Mouse (Mus musculus) heart, embryonic 13.5 days (tissue): ENCODE measurements around the gene Mroh2a. TPM values are rescaled to one million over a fixed set of nuclear protein-coding genes. Genes with fewer than 3 reads are reported as not detected.

Source experiments
- ATAC-seq: fragments of 200-750 bp; cut with Nextera tagmentation; 2 replicates; pipeline ENCODE4 v1.8.0; 2017; ENCODE audit warnings: moderate TSS enrichment; ENCODE audit not compliant: insufficient number of reproducible peaks, low FRiP score, low TSS enrichment; ENCODE audit errors: extremely low read depth
- H3K27ac ChIP-seq: fragments of 300-500 bp; sonication (generic); replicated peaks from 2 replicates; pipeline ENCODE4 v1.5.1; 2015; ENCODE audit warnings: moderate library complexity, mild to moderate bottlenecking, inconsistent platforms
- H3K27me3 ChIP-seq: fragments of 300-500 bp; sonication (generic); replicated peaks from 2 replicates; pipeline ENCODE4 v1.6.1; 2015; ENCODE audit warnings: mild to moderate bottlenecking, inconsistent platforms
- H3K36me3 ChIP-seq: fragments of 300-500 bp; sonication (generic); 2 replicates; pipeline ENCODE4 v1.6.1; 2015; ENCODE audit warnings: mild to moderate bottlenecking, inconsistent platforms
- H3K4me1 ChIP-seq: fragments of 300-500 bp; sonication (generic); 2 replicates; pipeline ENCODE4 v1.6.1; 2015; ENCODE audit warnings: inconsistent platforms
- H3K4me2 ChIP-seq: fragments of 300-500 bp; sonication (generic); 2 replicates; pipeline ENCODE4 v1.6.1; 2015; ENCODE audit warnings: inconsistent platforms, mild to moderate bottlenecking, moderate library complexity
- H3K4me3 ChIP-seq: fragments of 300-500 bp; sonication (generic); 2 replicates; pipeline ENCODE4 v1.5.1; 2015; ENCODE audit warnings: moderate library complexity, mild to moderate bottlenecking, inconsistent platforms
- H3K9ac ChIP-seq: fragments of 300-500 bp; sonication (generic); 2 replicates; pipeline ENCODE4 v1.6.1; 2015; ENCODE audit warnings: inconsistent platforms, mild to moderate bottlenecking, moderate library complexity
- H3K9me3 ChIP-seq: fragments of 300-500 bp; sonication (generic); 2 replicates; pipeline ENCODE4 v1.6.1; 2016; ENCODE audit warnings: inconsistent platforms
- WGBS: fragments of 180-500 bp; shearing (Covaris S2); methylation state at CpG from one replicate; pipeline ENCODE4 v1.1.7; 2015; ENCODE audit warnings: mixed read lengths; 5-methylcytosine and 5-hydroxymethylcytosine counted together
- polyA plus RNA-seq: library from polyadenylated mRNA; unstranded; fragments of >200 nt; fragmentation: Nextera tagmentation; extraction: Ambion mirVana; gene quantifications from 2 replicates; pipeline ENCODE4 v1.2.1, GENCODE M21; 2015

The Mroh2a gene
- polyA plus RNA-seq, 1 experiment from 2014 or later: 0.33 TPM

- no peak for ATAC-seq
- WGBS: 73% methylated on average over 4 of the region's 4 CpGs
- no peak overlapping the region for H3K4me2 ChIP-seq
These were observed 35.5 kb downstream of the Mroh2a start for GRCm38 (mm10) chr1:88262255-88262654.

DNA sequence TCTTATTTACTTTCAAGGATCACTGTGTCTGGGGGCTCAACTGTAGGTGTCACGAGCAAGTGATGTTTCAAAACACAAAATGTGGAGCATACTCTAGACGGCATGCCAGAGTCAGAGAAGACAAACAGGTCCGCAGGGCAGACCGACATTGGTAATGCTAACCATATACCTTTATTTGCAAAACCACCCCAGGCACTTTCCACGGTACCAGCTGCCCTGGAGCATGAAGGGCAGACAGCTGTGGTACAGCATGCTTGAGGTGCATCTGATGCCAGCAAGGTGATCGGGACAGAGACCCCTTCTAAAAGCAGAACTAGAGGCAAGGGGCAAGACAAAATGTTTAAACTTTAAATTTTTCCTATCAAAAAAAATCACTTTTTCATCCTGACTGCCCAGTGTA is 36.2 kb downstream of the Mroh2a start:
- no peaks in the 10 kb centered on the region for H3K9me3 ChIP-seq
- H3K4me3 ChIP-seq: no peak overlapping the region
- 74% methylated on average over 6 of the region's 6 CpGs for WGBS
- H3K9ac ChIP-seq: no peak overlapping the region
- no peak overlapping the region for H3K4me2 ChIP-seq
- H3K4me1 ChIP-seq: peaks cover 43% of the 10 kb centered on the region
- ATAC-seq: no peak
- H3K36me3 ChIP-seq: peaks cover 87% of the 10 kb centered on the region
- H3K27ac ChIP-seq: no peak overlapping the region
- no peaks in the 10 kb centered on the region for H3K27me3 ChIP-seq

More at GRCm38 (mm10) chr1:88262255-88262654, 35.5 kb downstream of the Mroh2a start:
- Histone ChIP-seq H3K4me3 (no peak overlapping the region), H3K27ac (no peak overlapping the region), H3K36me3 (peaks cover 80% of the 10 kb centered on the region), H3K4me1 (peaks cover 43% of the 10 kb centered on the region), H3K9me3 (peaks cover 4% of the 10 kb centered on the region), H3K27me3 (no peaks in the 10 kb centered on the region), H3K9ac (peak overlapping the region; percentile 0; the same call in 1 of the 2 replicates)

DNA sequence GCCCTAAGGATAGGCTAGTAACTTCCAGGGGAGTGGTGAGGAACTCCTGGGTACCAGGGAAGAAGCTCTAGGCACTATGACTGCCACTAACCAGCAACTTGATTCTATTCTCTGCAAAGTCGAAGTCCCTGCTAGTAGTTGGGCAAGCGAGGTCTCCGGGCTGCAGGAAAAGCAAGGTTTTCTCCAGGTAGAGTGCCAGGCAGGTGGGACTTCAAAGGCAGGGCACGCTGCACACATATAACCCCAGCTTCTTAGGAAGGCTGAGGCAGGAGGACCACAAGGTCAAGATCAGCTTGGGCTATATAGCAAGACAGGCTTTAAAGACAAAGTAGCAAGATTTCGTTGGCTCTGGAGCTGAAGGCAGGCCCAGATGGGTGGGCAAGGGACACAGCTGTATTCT is 37.0 kb downstream of the Mroh2a start:
- no peak overlapping the region for H3K27ac ChIP-seq
- H3K27me3 ChIP-seq: no peaks in the 10 kb centered on the region
- peaks cover 42% of the 10 kb centered on the region for H3K4me1 ChIP-seq
- no peak overlapping the region for H3K4me2 ChIP-seq
- no peak for ATAC-seq
- WGBS: 90% methylated on average over 5 of the region's 5 CpGs
- H3K4me3 ChIP-seq: no peak overlapping the region
- no peak overlapping the region for H3K9ac ChIP-seq
- H3K36me3 ChIP-seq: peaks cover 95% of the 10 kb centered on the region
- H3K9me3 ChIP-seq: no peaks in the 10 kb centered on the region

- no peak overlapping the region for H3K9ac ChIP-seq
- H3K4me1 ChIP-seq: peaks cover 36% of the 10 kb centered on the region
- no peaks in the 10 kb centered on the region for H3K27me3 ChIP-seq
- ATAC-seq: no peak
- H3K9me3 ChIP-seq: no peaks in the 10 kb centered on the region
- no peak overlapping the region for H3K4me3 ChIP-seq
- no peak overlapping the region for H3K27ac ChIP-seq
- peaks cover 100% of the 10 kb centered on the region for H3K36me3 ChIP-seq
- H3K4me2 ChIP-seq: no peak overlapping the region
- WGBS: 77% methylated on average over 7 of the region's 7 CpGs
These were observed 37.6 kb downstream of the Mroh2a start for GRCm38 (mm10) chr1:88264237-88264868.

DNA sequence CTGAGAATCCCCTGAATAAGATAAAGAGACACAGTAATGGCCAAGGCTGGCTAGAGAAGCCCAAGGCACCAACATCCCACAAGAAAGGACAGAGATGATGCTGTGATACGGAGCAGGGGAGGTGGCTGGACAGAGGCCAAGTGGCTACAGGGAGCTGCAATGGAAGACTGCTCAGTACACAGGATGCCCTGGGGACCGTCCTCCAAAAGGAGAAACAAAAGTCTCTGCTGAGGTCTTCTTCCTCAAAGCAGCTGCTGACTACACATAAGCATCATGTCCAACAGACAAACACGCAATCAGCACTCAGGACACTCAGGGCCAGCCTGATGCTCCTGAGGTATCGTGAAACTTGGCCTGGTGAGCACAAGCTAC is 38.1 kb downstream of the Mroh2a start:
- no peak overlapping the region for H3K4me3 ChIP-seq
- H3K27me3 ChIP-seq: no peaks in the 10 kb centered on the region
- no peak overlapping the region for H3K9ac ChIP-seq
- no peak overlapping the region for H3K27ac ChIP-seq
- peaks cover 31% of the 10 kb centered on the region for H3K4me1 ChIP-seq
- WGBS: 69% methylated on average over 4 of the region's 4 CpGs
- peaks cover 100% of the 10 kb centered on the region for H3K36me3 ChIP-seq
- no peaks in the 10 kb centered on the region for H3K9me3 ChIP-seq
- no peak for ATAC-seq
- no peak overlapping the region for H3K4me2 ChIP-seq

DNA sequence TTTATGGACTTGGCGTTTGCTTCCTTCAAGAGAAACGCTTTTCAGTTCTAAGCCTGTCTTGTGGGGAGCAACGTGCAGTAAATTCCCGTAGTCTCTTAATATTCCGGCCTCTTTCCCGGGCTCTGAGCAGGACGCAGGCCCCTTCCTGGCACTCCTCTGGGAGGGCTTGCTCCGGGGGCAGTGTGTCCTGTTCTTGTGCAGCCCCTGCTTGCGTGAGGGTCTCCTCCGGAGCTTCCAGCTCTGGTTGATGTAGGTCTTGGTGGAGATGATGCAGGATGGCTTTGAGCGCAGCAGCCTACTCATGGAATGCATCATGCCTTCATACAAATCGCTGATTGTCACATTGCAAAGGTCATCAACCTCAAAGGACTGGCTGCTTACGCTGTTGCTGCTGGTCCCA is 39.3 kb downstream of the Mroh2a start:
- H3K36me3 ChIP-seq: peaks cover 91% of the 10 kb centered on the region
- H3K27me3 ChIP-seq: no peaks in the 10 kb centered on the region
- no peak overlapping the region for H3K4me3 ChIP-seq
- H3K4me2 ChIP-seq: no peak overlapping the region
- no peak for ATAC-seq
- H3K9ac ChIP-seq: no peak overlapping the region
- H3K4me1 ChIP-seq: peaks cover 26% of the 10 kb centered on the region
- no peak overlapping the region for H3K27ac ChIP-seq
- WGBS: 86% methylated on average over 13 of the region's 13 CpGs
- H3K9me3 ChIP-seq: no peaks in the 10 kb centered on the region

DNA sequence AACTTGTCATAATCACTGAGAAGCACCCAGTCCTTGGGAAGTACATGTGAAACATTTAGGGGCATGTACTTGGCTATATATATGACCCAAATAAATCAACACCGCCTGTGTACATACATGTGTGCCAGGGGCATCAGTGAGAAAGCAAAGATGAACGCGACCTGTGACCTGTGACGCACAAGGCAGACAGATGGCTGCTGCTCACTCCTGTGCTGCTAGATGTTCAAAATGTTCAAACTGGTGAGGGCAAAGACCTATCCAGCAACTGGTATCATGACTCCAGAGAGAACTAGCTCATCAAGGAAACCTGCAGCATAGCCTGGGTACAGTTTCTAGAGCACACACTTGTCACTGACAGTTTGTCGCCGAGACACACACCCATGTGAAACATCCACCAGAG is 40.7 kb downstream of the Mroh2a start:
- Histone ChIP-seq H3K27ac (no peak overlapping the region), H3K27me3 (no peaks in the 10 kb centered on the region), H3K9ac (no peak overlapping the region), H3K4me1 (peaks cover 17% of the 10 kb centered on the region), H3K9me3 (no peaks in the 10 kb centered on the region), H3K4me3 (no peak overlapping the region), H3K4me2 (no peak overlapping the region), H3K36me3 (peaks cover 91% of the 10 kb centered on the region)
- ATAC-seq: no peak
- 91% methylated on average over 6 of the region's 6 CpGs for WGBS

GRCm38 (mm10) chr1:88268070-88268469 is 41.3 kb downstream of the Mroh2a start:
- Histone ChIP-seq H3K36me3 (peaks cover 91% of the 10 kb centered on the region), H3K4me2 (no peak overlapping the region), H3K27ac (no peak overlapping the region), H3K9me3 (no peaks in the 10 kb centered on the region), H3K4me3 (no peak overlapping the region), H3K4me1 (peaks cover 13% of the 10 kb centered on the region), H3K9ac (no peak overlapping the region), H3K27me3 (no peaks in the 10 kb centered on the region)
- ATAC-seq: no peak
- 83% methylated on average over 6 of the region's 6 CpGs for WGBS

- Histone ChIP-seq H3K27ac (no peak overlapping the region), H3K27me3 (no peaks in the 10 kb centered on the region), H3K4me2 (no peak overlapping the region), H3K36me3 (peaks cover 91% of the 10 kb centered on the region), H3K4me1 (peaks cover 15% of the 10 kb centered on the region), H3K9me3 (no peaks in the 10 kb centered on the region), H3K9ac (no peak overlapping the region), H3K4me3 (no peak overlapping the region)
- no peak for ATAC-seq
- whole genome bisulfite sequencing: 86% methylated on average over 12 of the region's 12 CpGs
These were observed 42.9 kb downstream of the Mroh2a start for GRCm38 (mm10) chr1:88269539-88270309.

- Histone ChIP-seq H3K9me3 (no peaks in the 10 kb centered on the region), H3K27ac (no peak overlapping the region), H3K9ac (no peak overlapping the region), H3K4me1 (peaks cover 30% of the 10 kb centered on the region), H3K4me3 (no peak overlapping the region), H3K27me3 (no peaks in the 10 kb centered on the region), H3K4me2 (no peak overlapping the region), H3K36me3 (peaks cover 72% of the 10 kb centered on the region)
- no peak for ATAC-seq
- WGBS: 59% methylated on average over 4 of the region's 4 CpGs
These were observed 46.1 kb downstream of the Mroh2a start for GRCm38 (mm10) chr1:88272851-88273250.

DNA sequence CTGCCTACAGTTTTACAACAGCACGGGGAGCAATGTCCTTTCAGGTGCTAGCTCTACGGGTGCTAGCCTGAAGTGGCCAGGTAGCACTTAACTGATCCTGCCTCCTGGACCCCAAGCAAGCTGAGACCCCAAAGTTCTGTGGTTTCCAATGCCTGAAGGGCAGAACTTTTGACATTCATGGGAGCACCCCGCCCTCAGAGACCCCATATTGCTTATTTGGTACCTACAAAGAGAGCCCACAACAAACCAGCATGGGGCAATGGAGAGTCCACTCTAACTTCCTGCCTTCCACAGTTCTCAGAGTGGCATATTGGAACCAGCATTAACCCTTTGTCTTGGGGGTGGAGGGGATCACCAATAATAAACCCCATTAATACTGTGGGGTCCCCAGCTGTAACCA is 46.5 kb downstream of the Mroh2a start:
- 90% methylated on average over 3 of the region's 3 CpGs for WGBS
- no peaks in the 10 kb centered on the region for H3K27me3 ChIP-seq
- no peak overlapping the region for H3K4me2 ChIP-seq
- no peak overlapping the region for H3K4me3 ChIP-seq
- H3K9me3 ChIP-seq: no peaks in the 10 kb centered on the region
- peaks cover 34% of the 10 kb centered on the region for H3K4me1 ChIP-seq
- no peak overlapping the region for H3K27ac ChIP-seq
- peaks cover 68% of the 10 kb centered on the region for H3K36me3 ChIP-seq
- ATAC-seq: no peak
- no peak overlapping the region for H3K9ac ChIP-seq

- H3K36me3 ChIP-seq: peaks cover 62% of the 10 kb centered on the region
- no peaks in the 10 kb centered on the region for H3K27me3 ChIP-seq
- H3K4me2 ChIP-seq: no peak overlapping the region
- peaks cover 34% of the 10 kb centered on the region for H3K4me1 ChIP-seq
- no peak for ATAC-seq
- no peak overlapping the region for H3K9ac ChIP-seq
- H3K9me3 ChIP-seq: no peaks in the 10 kb centered on the region
- 77% methylated on average over 4 of the region's 4 CpGs for WGBS
- H3K27ac ChIP-seq: no peak overlapping the region
- no peak overlapping the region for H3K4me3 ChIP-seq
These were observed 47.0 kb downstream of the Mroh2a start for GRCm38 (mm10) chr1:88273832-88274231.
